Mouse (Mus musculus): ENCODE data around the gene Wnk4. TPM values are rescaled to one million over a fixed set of nuclear protein-coding genes. Genes with fewer than 3 reads are reported as not detected.

Wnk4 gene
- polyA plus RNA-seq, 1 experiment from 2014 or later = 9.9 TPM

- no peak overlapping the region for H3K9ac ChIP-seq
- H3K4me2 ChIP-seq = no peak overlapping the region
- H3K4me3 ChIP-seq = no peak overlapping the region
- 12% methylated on average over 32 of the region's 32 CpGs for WGBS
- H3K4me1 ChIP-seq = peaks cover 57% of the 10 kb centered on the region
- no peaks in the 10 kb centered on the region for H3K9me3 ChIP-seq
- 0 out of 2 replicates have a peak, but pooled peaks cover 5% of the 10 kb centered on the region for H3K36me3 ChIP-seq
- no peak for ATAC-seq (ENCODE audit: insufficient number of reproducible peaks, low FRiP score, low TSS enrichment, low read depth)
- no peak overlapping the region for H3K27ac ChIP-seq
- H3K27me3 ChIP-seq = peaks cover 50% of the 10 kb centered on the region
Measured at GRCm38 (mm10) chr11:101263138-101263988, 3.0 kb downstream of the Wnk4 start.

GRCm38 (mm10) chr11:101263989-101264280 is 3.6 kb downstream of the Wnk4 start:
- Histone ChIP-seq H3K9ac (no peak overlapping the region), H3K27ac (no peak overlapping the region), H3K4me2 (no peak overlapping the region), H3K27me3 (peaks cover 50% of the 10 kb centered on the region), H3K9me3 (no peaks in the 10 kb centered on the region), H3K4me3 (no peak overlapping the region), H3K4me1 (peaks cover 52% of the 10 kb centered on the region), H3K36me3 (0 out of 2 replicates have a peak, but pooled peaks cover under 1% of the 10 kb centered on the region)
- 23% methylated on average over 3 of the region's 3 CpGs for WGBS
- no peak for ATAC-seq (ENCODE audit: insufficient number of reproducible peaks, low FRiP score, low TSS enrichment, low read depth)

DNA sequence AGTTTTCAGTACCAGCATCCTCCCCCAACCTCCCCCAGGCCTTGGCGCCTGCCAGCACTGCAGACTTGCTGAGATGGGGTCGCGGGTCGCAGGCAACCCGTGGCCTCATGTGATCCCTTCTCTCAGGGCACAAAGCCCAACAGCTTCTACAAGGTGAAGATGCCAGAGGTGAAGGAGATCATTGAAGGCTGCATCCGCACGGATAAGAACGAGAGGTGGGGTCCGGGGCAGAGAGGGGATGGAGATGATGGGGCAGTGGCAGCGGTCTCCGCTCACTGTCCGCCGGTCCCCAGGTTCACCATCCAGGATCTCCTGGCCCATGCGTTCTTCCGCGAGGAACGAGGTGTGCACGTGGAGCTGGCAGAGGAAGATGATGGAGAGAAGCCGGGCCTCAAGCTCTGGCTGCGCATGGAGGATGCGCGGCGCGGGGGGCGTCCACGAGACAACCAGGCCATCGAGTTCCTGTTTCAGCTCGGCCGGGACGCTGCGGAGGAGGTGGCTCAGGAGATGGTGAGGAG is 4.6 kb downstream of the Wnk4 start:
- no peak for ATAC-seq (ENCODE audit: insufficient number of reproducible peaks, low FRiP score, low TSS enrichment, low read depth)
- 6% methylated on average over 31 of the region's 31 CpGs for WGBS
- no peak overlapping the region for H3K9ac ChIP-seq
- H3K4me2 ChIP-seq = peak overlapping the region; percentile 50
- H3K4me1 ChIP-seq = peaks cover 41% of the 10 kb centered on the region
- peaks cover 50% of the 10 kb centered on the region for H3K27me3 ChIP-seq
- no peaks in the 10 kb centered on the region for H3K9me3 ChIP-seq
- no peaks in the 10 kb centered on the region for H3K36me3 ChIP-seq
- no peak overlapping the region for H3K27ac ChIP-seq
- peak overlapping the region; percentile 31 for H3K4me3 ChIP-seq

- no peak overlapping the region for H3K4me3 ChIP-seq
- H3K27me3 ChIP-seq = peaks cover 50% of the 10 kb centered on the region
- H3K36me3 ChIP-seq = no peaks in the 10 kb centered on the region
- no peaks in the 10 kb centered on the region for H3K9me3 ChIP-seq
- no peak overlapping the region for H3K9ac ChIP-seq
- no peak for ATAC-seq (ENCODE audit: insufficient number of reproducible peaks, low FRiP score, low TSS enrichment, low read depth)
- no peak overlapping the region for H3K27ac ChIP-seq
- H3K4me2 ChIP-seq = no peak overlapping the region
- peaks cover 32% of the 10 kb centered on the region for H3K4me1 ChIP-seq
- WGBS = 37% methylated on average over 6 of the region's 6 CpGs
Measured at GRCm38 (mm10) chr11:101265906-101266305, 5.5 kb downstream of the Wnk4 start.

- Histone ChIP-seq H3K9ac (no peak overlapping the region), H3K27ac (no peak overlapping the region), H3K36me3 (no peaks in the 10 kb centered on the region), H3K4me2 (no peak overlapping the region), H3K9me3 (no peaks in the 10 kb centered on the region), H3K4me3 (no peak overlapping the region), H3K4me1 (peaks cover 8% of the 10 kb centered on the region), H3K27me3 (peaks cover 25% of the 10 kb centered on the region)
- no peak for ATAC-seq (ENCODE audit: insufficient number of reproducible peaks, low FRiP score, low TSS enrichment, low read depth)
- WGBS = 22% methylated on average over 10 of the region's 10 CpGs
Measured at GRCm38 (mm10) chr11:101269577-101270116, 9.3 kb downstream of the Wnk4 start.

DNA sequence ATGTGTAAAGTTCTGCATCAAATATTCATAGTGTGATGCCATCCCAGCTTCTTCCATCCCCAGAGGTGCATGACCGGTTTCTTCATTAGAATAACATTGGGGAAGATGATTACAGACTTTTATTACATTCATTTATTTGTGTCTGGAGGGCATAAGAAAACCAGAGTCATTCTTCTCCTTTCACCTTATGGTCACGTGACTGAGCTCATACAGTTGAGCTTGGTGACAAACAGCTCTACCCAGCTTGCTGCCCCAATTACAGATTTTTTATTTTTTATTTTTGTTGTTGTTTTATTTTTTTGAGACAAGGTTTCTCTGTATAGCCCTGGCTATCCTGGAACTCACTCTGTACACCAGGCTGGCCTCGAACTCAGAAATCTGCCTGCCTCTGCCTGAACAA is 12.1 kb downstream of the Wnk4 start:
- H3K27me3 ChIP-seq = 0 out of 2 replicates have a peak, but pooled peaks cover 3% of the 10 kb centered on the region
- no peak overlapping the region for H3K4me3 ChIP-seq
- no peak overlapping the region for H3K9ac ChIP-seq
- peaks cover 12% of the 10 kb centered on the region for H3K4me1 ChIP-seq
- no peaks in the 10 kb centered on the region for H3K9me3 ChIP-seq
- H3K36me3 ChIP-seq = peaks cover 12% of the 10 kb centered on the region; the same call in 1 of the 2 replicates
- H3K4me2 ChIP-seq = no peak overlapping the region
- ATAC-seq (ENCODE audit: insufficient number of reproducible peaks, low FRiP score, low TSS enrichment, low read depth) = no peak
- H3K27ac ChIP-seq = no peak overlapping the region
- 59% methylated on average over 3 of the region's 3 CpGs for WGBS

- H3K27ac ChIP-seq = no peak overlapping the region
- H3K36me3 ChIP-seq = peaks cover 12% of the 10 kb centered on the region; the same call in 1 of the 2 replicates
- no peaks in the 10 kb centered on the region for H3K9me3 ChIP-seq
- 71% methylated on average over 4 of the region's 4 CpGs for WGBS
- no peak overlapping the region for H3K4me3 ChIP-seq
- peaks cover 5% of the 10 kb centered on the region; the same call in 1 of the 2 replicates for H3K27me3 ChIP-seq
- no peak overlapping the region for H3K9ac ChIP-seq
- no peak for ATAC-seq (ENCODE audit: insufficient number of reproducible peaks, low FRiP score, low TSS enrichment, low read depth)
- H3K4me1 ChIP-seq = peaks cover 29% of the 10 kb centered on the region
- no peak overlapping the region for H3K4me2 ChIP-seq
Measured at GRCm38 (mm10) chr11:101275309-101275708, 14.9 kb downstream of the Wnk4 start.

- no peaks in the 10 kb centered on the region for H3K9me3 ChIP-seq
- H3K4me1 ChIP-seq = peaks cover 29% of the 10 kb centered on the region
- H3K4me3 ChIP-seq = no peak overlapping the region
- H3K9ac ChIP-seq = no peak overlapping the region
- no peak for ATAC-seq (ENCODE audit: insufficient number of reproducible peaks, low FRiP score, low TSS enrichment, low read depth)
- peaks cover 12% of the 10 kb centered on the region; the same call in 1 of the 2 replicates for H3K36me3 ChIP-seq
- 39% methylated on average over 27 of the region's 27 CpGs for WGBS
- no peak overlapping the region for H3K27ac ChIP-seq
- no peak overlapping the region for H3K4me2 ChIP-seq
- H3K27me3 ChIP-seq = peaks cover 5% of the 10 kb centered on the region; the same call in 1 of the 2 replicates
Measured at GRCm38 (mm10) chr11:101276319-101277070, 16.1 kb downstream of the Wnk4 start.

GRCm38 (mm10) chr11:101277381-101278222 is 17.2 kb downstream of the Wnk4 start:
- peak overlapping the region; percentile 78 for H3K4me3 ChIP-seq
- peak overlapping the region; percentile 68 for H3K4me2 ChIP-seq
- WGBS = 45% methylated on average over 12 of the region's 12 CpGs
- H3K9me3 ChIP-seq = no peaks in the 10 kb centered on the region
- H3K36me3 ChIP-seq = peaks cover 12% of the 10 kb centered on the region; the same call in 1 of the 2 replicates
- peaks cover 5% of the 10 kb centered on the region; the same call in 1 of the 2 replicates for H3K27me3 ChIP-seq
- peaks cover 29% of the 10 kb centered on the region for H3K4me1 ChIP-seq
- H3K27ac ChIP-seq = no peak overlapping the region
- H3K9ac ChIP-seq = 0 out of 2 replicates have a peak overlapping the region, but pooled peaks have one; percentile 67
- no peak for ATAC-seq (ENCODE audit: insufficient number of reproducible peaks, low FRiP score, low TSS enrichment, low read depth)

DNA sequence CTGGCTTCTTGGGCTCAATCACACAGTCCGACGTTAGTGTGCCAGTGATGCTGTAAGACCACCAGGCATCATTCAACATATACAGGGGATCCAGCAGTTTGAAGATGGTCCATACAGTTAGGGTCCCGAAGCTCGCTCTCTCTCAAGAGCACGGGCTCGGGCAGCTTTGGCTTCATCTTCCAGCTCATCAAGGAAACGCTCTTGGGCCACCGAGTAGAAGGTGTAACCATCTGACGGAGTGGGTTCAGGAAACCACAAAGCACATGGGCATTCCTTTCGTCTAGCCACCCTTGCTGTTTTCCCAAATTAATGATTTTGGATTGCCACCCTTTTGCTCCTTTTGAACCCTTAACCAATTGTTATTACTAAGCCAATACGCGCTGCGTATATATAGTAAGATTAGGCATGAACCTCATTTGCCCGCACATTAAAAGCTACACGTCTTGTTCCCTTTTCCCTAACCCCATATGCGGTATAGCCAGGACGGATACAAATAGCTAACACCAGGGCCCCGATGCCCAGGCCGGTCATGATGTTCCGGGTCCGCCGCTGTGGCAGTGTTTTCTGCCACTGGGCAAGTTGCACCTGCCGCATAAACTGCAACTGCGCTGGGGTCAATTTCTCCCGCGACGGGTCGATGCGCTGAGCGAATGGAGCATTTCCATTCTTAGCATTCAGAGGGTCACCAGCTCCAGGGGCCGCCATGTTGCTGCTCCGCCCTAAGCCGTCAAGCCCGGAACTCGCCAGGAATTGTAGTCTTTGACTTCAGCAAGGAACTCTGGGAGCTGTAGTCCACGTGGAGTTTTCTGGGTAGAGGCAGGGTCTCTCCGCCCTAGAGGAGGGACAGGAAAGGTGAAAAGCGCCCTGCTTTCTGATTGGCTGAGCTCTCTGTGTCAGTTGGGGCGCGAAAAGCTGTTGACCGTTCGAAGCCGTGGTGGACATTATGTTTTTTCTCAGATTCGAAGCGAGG is 18.1 kb downstream of the Wnk4 start, which contains the start of the genes Cntd1 and Coa3:
TSS of gene Cntd1 (plus strand) at position 790 of the 970 bp plus-strand sequence.
TSS of gene Coa3 (minus strand) at position 892 of the 970 bp plus-strand sequence.
- Histone ChIP-seq H3K36me3 (peaks cover 12% of the 10 kb centered on the region; the same call in 1 of the 2 replicates), H3K4me1 (peaks cover 29% of the 10 kb centered on the region), H3K9ac (peak within 1 kb of the TSS; percentile 67), H3K9me3 (no peaks in the 10 kb centered on the region), H3K27me3 (peaks cover 5% of the 10 kb centered on the region; the same call in 1 of the 2 replicates), H3K4me3 (peak within 1 kb of the TSS; percentile 78), H3K4me2 (peak within 1 kb of the TSS; percentile 68), H3K27ac (peak within 1 kb of the TSS; percentile 78; the same call in 1 of the 2 replicates)
- peak; percentile 91 for ATAC-seq (ENCODE audit: insufficient number of reproducible peaks, low FRiP score, low TSS enrichment, low read depth)
- 8% methylated on average over 45 of the region's 45 CpGs for WGBS

All from limb, embryonic 15.5 days (tissue).